Mouse (Mus musculus): ENCODE measurements at regions not wholly inside any gene's neighbourhood (a gene's known extent, or its start where the extent isn't known, plus 50 kb on each side); places are given as distances from the start of the nearest gene placed in this dataset.

DNA sequence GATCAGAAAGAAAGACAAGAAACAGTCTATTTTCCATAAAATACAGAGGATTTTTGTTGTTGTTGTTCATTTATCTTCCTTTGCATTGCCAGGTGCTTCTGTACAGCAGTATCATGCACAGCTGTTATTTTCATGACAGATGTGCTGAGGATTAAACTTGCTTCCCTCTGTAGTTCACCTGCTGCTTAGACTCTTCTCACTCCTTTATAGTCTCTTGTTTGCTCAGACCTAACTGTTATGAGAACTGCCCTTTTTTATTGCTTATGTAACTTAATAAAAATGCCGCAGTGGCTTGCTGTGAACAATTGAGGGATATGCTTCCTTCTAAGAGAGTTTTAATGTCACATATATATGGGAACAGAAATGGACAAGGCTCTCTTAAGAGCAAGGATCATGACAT, 467.1 kb downstream of the Adcyap1 start:
- Histone ChIP-seq H3K4me3 (no peak overlapping the region), H3K27ac (no peak overlapping the region)
- DNase-seq (ENCODE audit: low spot score in 2 of 2), result no peak
- TF ChIP-seq CTCF (conservative IDR thresholded peaks at IDR 0.05), result no peak

DNA sequence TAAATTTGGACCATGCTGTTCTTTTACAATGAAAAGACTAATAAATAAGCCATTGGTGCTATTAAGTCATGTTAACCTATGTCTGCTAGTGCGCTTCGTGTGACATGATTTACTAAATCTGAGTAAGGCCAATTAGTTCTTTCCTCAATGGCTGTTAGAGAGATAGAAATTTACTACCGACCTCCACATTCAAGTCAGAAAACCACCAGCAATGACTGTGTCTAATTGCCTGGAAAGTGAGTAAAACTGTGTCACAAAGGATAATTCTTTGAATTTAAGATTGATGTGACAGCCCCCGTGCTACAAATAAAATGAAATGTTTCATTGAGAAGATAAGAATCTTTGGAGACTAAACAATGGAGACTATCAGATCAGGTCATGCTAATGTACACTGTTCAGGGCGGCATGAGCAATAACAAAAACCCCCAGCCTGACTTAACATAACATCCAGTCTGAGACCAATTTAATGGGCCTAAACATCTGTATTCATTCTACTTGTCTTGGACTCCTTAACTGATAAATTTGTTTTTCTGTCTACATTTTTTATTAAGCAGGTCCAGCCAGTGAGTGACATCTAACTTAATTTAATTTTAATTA, 477.6 kb downstream of the Adcyap1 start:
- TF ChIP-seq CTCF (conservative IDR thresholded peaks at IDR 0.05), result no peak
- Histone ChIP-seq H3K27ac (no peak overlapping the region), H3K4me3 (no peak overlapping the region)
- DNase-seq (ENCODE audit: low spot score in 2 of 2), result no peak

DNA sequence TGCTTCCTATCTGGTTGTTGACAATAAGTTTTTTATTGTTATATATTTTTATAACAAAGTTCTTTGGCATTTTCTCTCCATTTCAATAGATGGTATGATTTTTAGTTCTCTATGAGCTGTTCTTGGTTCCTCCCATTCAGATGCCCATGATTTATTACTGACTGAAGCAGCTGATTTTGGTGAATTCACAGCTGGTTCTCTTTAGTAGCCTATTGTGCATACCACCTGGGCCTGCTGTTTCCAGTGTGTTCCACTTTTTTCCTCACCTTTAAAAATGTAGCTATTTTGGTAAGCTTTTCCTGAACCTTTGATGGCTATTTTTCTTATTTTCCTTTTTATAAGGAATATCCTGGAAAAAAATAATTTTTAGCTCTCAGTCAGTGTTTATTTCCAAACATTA, 501.9 kb downstream of the Adcyap1 start:
- Histone ChIP-seq H3K27ac (no peak overlapping the region), H3K4me3 (no peak overlapping the region)
- DNase-seq (ENCODE audit: low spot score in 2 of 2), result no peak
- TF ChIP-seq CTCF (conservative IDR thresholded peaks at IDR 0.05), result no peak

DNA sequence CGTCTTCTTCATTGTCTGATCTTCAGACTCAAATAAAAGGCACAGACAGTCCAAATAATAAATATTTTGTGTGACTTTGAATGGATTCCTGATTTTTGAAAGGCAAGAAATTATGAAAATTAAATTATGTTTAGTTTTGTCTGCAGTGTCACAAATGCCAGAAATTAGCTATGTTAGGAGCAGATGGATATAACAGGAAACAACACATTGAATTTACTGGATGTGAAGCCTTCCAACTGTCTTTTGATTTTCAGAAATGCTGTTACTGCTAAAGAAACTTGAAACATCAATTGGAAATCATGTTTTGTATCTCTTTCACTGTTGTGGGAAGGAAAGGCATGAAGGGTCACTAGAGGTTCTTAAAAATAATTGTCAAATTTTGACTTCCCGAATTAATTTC, 518.8 kb downstream of the Adcyap1 start:
- no peak for TF ChIP-seq CTCF (conservative IDR thresholded peaks at IDR 0.05)
- H3K27ac ChIP-seq, result no peak overlapping the region
- DNase-seq (ENCODE audit: low spot score in 2 of 2), result peak in 1 of 2 experiments; percentile 1

DNA sequence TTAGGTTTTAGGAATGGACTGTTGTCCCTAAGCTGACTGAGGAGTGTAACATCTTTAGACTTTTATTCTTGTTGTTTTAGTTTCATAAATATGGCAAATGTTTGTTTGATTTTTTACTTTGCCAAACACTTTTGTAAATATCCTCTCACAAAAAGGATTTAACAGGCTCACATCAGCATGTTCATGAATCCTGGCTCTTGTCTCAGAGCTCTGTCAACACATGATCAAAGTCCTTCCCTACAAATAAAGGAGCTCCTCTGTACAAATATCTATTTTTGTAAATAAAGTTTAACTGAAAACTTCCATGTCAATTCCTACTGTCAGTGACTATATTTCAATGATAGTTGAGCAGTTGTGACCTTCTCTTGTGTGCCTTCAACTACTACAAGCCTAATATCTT, 542.5 kb downstream of the Adcyap1 start:
- TF ChIP-seq CTCF (conservative IDR thresholded peaks at IDR 0.05), result no peak
- no peak for DNase-seq (ENCODE audit: low spot score in 2 of 2)
- H3K27ac ChIP-seq, result no peak overlapping the region
- no peak overlapping the region for H3K4me3 ChIP-seq

More for the DNA sequence above, 518.8 kb downstream of the Adcyap1 start:
- no peak overlapping the region for H3K4me3 ChIP-seq

- peak; percentile 78 for TF ChIP-seq CTCF (conservative IDR thresholded peaks at IDR 0.05)
- Histone ChIP-seq H3K27ac (no peak overlapping the region), H3K4me3 (no peak overlapping the region)
- DNase-seq (ENCODE audit: low spot score in 2 of 2), result peak in 1 of 2 experiments; percentile 2
These were observed 563.5 kb downstream of the Adcyap1 start for GRCm38 (mm10) chr17:93762349-93762748.
